Mouse (Mus musculus) heart, embryonic 12.5 days (tissue): ENCODE measurements around the gene Ptgds. TPM values are rescaled to one million over a fixed set of nuclear protein-coding genes. Genes with fewer than 3 reads are reported as not detected.

Experiments used
- ATAC-seq: fragments of 200-750 bp; cut with Nextera tagmentation; 2 replicates; pipeline ENCODE4 v1.8.0; 2017; ENCODE audit warnings: moderate TSS enrichment, moderate library complexity; ENCODE audit not compliant: insufficient number of reproducible peaks, low FRiP score
- H3K27ac ChIP-seq: fragments of 300-500 bp; sonication (generic); 2 replicates; pipeline ENCODE4 v1.5.1; 2016; ENCODE audit warnings: mild to moderate bottlenecking, moderate library complexity; ENCODE audit not compliant: poor library complexity, severe bottlenecking
- H3K27me3 ChIP-seq: fragments of 300-500 bp; sonication (generic); replicated peaks from 2 replicates; pipeline ENCODE4 v1.6.1; 2016; ENCODE audit warnings: mild to moderate bottlenecking, moderate library complexity
- H3K36me3 ChIP-seq: fragments of 300-500 bp; sonication (generic); 2 replicates; pipeline ENCODE4 v1.6.1; 2016; ENCODE audit warnings: mild to moderate bottlenecking, moderate library complexity
- H3K4me1 ChIP-seq: fragments of 300-500 bp; sonication (generic); replicated peaks from 2 replicates; pipeline ENCODE4 v1.6.1; 2016; ENCODE audit warnings: mild to moderate bottlenecking
- H3K4me2 ChIP-seq: fragments of 300-500 bp; sonication (generic); 2 replicates; pipeline ENCODE4 v1.6.1; 2016; ENCODE audit warnings: mild to moderate bottlenecking, moderate library complexity
- H3K4me3 ChIP-seq: fragments of 300-500 bp; sonication (generic); 2 replicates; pipeline ENCODE4 v1.5.1; 2016; ENCODE audit warnings: mild to moderate bottlenecking
- H3K9ac ChIP-seq: fragments of 300-500 bp; sonication (generic); 2 replicates; pipeline ENCODE4 v1.6.1; 2016; ENCODE audit warnings: mild to moderate bottlenecking, moderate library complexity
- H3K9me3 ChIP-seq: fragments of 300-500 bp; sonication (generic); replicated peaks from 2 replicates; pipeline ENCODE4 v1.6.1; 2016; ENCODE audit warnings: mild to moderate bottlenecking, moderate library complexity
- WGBS: fragments of 180-500 bp; shearing (Covaris S2); methylation state at CpG from one replicate; pipeline ENCODE4 v1.1.7; 2016; 5-methylcytosine and 5-hydroxymethylcytosine counted together
- polyA plus RNA-seq: library from polyadenylated mRNA; unstranded; fragments of >200 nt; fragmentation: Nextera tagmentation; extraction: Ambion mirVana; gene quantifications from 2 replicates; pipeline ENCODE4 v1.2.1, GENCODE M21; 2016

The Ptgds gene
- polyA plus RNA-seq, 1 experiment from 2014 or later, result 2.4 TPM

DNA sequence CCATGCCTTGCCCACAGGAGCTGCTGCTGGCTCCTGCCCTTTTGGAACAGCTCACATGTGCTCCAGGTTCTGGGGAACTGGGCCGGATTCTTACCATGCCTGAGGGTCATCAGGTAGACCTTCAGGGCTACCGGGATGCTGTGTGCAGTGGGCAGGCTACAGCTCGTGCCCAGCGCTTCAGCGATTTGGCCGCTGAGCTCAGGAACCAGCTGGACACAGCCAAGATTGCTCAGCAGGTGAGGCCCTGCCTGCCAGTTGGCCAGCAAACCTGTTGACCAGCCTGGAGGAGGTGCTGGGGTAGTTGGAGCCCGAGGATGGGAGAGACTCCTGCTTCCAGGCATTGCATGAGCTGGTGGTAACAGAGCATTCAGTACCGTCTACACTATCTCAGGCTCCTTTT, 35.6 kb downstream of the Ptgds start:
- Histone ChIP-seq H3K4me3 (no peak overlapping the region), H3K9me3 (no peaks in the 10 kb centered on the region), H3K9ac (no peak overlapping the region), H3K4me2 (no peak overlapping the region), H3K27ac (no peak overlapping the region), H3K4me1 (0 out of 2 replicates have a peak, but pooled peaks cover 2% of the 10 kb centered on the region), H3K27me3 (peaks cover 48% of the 10 kb centered on the region), H3K36me3 (no peaks in the 10 kb centered on the region)
- 76% methylated on average over 8 of the region's 8 CpGs for WGBS
- ATAC-seq, result no peak

DNA sequence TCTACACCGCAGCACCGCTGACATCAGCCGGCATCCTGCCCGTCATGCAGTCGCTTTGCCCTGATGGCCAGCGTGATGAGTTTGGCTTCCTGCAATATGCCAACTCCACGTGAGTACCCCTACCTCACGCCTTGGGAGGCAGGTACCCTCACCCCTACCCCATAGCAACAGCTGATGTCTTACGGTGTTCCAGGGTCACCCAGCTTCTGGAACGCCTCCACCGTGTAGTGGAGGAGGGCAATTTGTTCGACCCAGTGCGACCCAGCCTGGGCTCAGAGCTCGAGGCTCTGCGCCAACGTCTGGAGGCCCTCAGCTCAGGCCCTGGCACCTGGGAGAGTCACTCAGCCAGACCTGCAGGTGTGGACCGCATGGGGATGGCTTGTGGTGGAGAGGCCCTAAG, 36.7 kb downstream of the Ptgds start:
- Histone ChIP-seq H3K27me3 (peaks cover 51% of the 10 kb centered on the region), H3K4me3 (no peak overlapping the region), H3K36me3 (no peaks in the 10 kb centered on the region), H3K9me3 (no peaks in the 10 kb centered on the region), H3K4me1 (0 out of 2 replicates have a peak, but pooled peaks cover 2% of the 10 kb centered on the region), H3K9ac (no peak overlapping the region), H3K27ac (no peak overlapping the region), H3K4me2 (no peak overlapping the region)
- no peak for ATAC-seq
- WGBS, result 84% methylated on average over 17 of the region's 17 CpGs

DNA sequence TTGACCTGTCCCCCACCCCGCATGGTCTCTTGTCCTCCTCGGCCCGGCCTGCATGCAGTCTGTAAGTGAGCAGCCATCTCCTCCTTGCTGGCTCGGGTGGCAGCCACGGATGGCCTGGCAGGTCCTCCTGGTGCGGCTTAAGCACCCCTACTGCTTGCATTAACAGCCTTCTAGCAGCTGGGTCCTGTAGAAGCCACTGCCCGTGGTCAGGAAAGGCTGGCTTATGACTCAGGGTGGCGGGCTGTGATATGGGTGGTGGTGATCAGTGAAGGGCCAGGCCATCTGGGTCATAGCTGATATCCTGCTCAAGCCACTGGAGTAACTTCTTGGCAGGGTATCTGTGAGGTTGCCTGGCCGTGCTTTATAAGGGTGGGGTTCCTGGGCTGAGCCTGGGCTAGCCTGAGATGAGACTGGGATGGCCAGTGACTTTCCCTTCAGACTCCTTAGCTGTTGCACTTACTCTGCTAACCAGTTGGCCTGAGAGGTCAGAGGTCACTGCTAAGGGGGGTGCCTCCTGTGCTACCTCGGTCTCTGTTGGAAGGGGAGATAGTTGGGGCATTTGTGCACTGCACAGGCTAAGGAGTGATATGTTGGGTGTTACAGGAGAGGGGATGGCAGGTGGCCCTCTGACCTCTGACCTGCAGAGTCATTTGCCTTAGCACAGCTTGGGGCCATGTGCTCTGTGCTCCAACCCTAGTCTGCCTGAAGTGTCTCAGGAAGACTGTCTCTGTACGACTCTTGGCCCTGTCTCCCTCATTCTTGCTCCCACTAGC, 37.3 kb downstream of the Ptgds start:
- Histone ChIP-seq H3K27me3 (peaks cover 51% of the 10 kb centered on the region), H3K4me2 (no peak overlapping the region), H3K9me3 (no peaks in the 10 kb centered on the region), H3K36me3 (no peaks in the 10 kb centered on the region), H3K4me1 (0 out of 2 replicates have a peak, but pooled peaks cover 2% of the 10 kb centered on the region), H3K9ac (no peak overlapping the region), H3K4me3 (no peak overlapping the region), H3K27ac (no peak overlapping the region)
- 63% methylated on average over 11 of the region's 11 CpGs for WGBS
- ATAC-seq, result no peak

DNA sequence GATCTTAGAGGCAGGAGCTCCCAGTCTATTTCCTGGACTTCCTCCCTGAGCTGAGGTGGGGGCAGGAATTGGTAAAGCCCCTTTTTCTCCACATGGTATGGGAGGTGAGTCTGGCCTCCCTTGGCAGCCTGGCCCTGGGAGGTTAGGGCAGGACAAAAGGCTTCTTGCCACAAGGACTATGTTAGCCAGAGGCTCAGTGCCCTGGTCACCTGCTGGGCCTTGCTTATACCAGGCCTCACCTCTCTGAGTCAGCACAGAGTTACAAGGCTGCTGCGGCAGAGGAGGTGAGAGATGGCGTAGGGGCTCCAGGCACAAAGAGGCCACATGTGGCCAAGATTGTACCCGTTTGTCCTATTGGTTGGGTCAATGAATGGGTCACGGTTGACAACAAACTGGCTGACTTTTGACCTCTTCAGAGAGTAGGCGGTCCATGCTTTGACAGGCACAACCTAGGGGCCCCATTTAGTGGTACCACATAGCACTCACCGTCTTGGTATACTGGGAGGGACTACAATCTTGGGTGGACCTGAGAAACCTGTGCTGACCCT, 38.5 kb downstream of the Ptgds start:
- H3K9ac ChIP-seq, result no peak overlapping the region
- 70% methylated on average over 6 of the region's 6 CpGs for WGBS
- ATAC-seq, result no peak
- H3K4me1 ChIP-seq, result 0 out of 2 replicates have a peak, but pooled peaks cover 2% of the 10 kb centered on the region
- peaks cover 58% of the 10 kb centered on the region for H3K27me3 ChIP-seq
- H3K9me3 ChIP-seq, result no peaks in the 10 kb centered on the region
- H3K27ac ChIP-seq, result no peak overlapping the region
- no peak overlapping the region for H3K4me3 ChIP-seq
- no peak overlapping the region for H3K4me2 ChIP-seq
- H3K36me3 ChIP-seq, result no peaks in the 10 kb centered on the region

DNA sequence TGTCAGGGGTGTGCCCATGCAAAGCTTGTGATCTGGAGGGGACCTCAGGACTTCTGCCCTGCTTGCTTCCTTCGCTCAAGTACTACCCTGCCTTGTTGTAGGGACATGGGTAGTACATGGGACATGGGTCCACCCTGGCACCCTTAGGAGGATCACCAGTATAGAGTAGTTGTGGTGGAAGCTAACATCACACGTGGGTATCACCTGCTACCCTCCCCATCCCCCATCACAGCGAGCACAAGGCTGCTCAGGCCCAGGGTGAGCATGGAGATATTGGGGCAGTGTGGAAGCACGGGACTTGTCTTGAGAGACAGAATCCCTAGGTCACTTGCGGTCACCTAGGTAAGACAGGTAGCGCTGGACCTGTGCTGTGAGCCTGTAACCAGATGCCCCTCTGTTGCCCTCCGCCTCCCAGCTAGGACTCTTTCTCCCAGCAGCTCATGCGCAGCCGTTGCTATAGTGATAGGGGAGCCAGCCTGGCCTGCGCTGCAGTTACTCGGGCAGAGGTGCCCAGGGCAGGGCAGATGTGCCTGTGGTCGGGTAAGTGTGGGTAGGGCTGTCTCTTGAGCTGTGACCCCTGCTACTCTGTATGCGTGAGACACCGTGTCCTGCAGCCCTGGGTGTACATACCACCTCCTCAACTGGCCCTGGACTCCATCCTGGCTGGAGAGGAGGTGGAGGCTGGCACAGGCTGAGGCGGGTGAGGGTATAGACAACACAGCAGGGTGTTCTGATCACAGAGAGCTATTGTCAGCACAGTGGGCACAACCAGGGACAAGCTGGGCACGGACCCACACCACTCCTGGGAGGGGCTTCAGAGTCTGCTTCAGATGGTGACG, 39.2 kb downstream of the Ptgds start:
- Histone ChIP-seq H3K36me3 (no peaks in the 10 kb centered on the region), H3K4me1 (0 out of 2 replicates have a peak, but pooled peaks cover 2% of the 10 kb centered on the region), H3K9me3 (no peaks in the 10 kb centered on the region), H3K27me3 (peaks cover 66% of the 10 kb centered on the region), H3K4me2 (no peak overlapping the region), H3K4me3 (no peak overlapping the region), H3K27ac (no peak overlapping the region), H3K9ac (no peak overlapping the region)
- 72% methylated on average over 17 of the region's 17 CpGs for WGBS
- ATAC-seq, result no peak

DNA sequence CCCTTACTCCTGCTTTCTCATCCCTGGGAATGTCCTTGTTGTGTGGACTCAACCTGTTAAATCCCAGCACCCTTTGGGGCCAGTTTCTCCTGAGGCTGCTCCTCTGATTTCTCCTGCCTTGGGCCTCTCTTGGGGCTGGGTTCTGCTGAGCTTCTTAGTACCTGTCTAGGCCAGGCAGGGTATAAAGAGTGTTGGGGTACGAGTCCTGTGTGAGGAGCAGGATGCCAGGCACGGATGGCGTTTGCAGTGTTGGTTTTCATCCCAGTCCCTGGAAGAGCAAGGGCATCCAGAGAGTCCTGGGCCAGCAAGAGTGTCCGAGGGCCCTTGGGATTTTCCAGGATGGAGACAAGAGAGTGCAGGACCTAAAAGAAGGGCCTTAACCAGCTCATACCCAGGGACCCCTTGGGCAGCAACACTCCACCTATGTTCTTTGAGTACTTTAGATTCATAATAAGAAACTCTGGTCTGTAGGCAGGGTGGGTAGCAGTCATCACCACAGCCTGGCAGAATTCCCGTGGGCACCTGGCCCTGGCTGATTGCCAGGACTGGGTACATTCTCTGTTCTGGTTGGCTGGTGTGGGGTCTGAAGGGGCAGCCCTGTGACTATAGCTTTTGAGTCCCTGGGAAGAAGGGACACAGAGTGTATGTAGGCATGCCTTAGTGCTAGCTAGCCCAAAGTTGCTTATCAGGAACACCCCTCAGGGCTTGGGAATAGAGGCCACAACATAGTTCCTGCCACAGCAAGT, 40.2 kb downstream of the Ptgds start:
- Histone ChIP-seq H3K4me3 (peak overlapping the region; percentile 67), H3K36me3 (no peaks in the 10 kb centered on the region), H3K27ac (no peak overlapping the region), H3K9me3 (no peaks in the 10 kb centered on the region), H3K9ac (peak overlapping the region; percentile 80; the same call in 1 of the 2 replicates), H3K27me3 (peaks cover 76% of the 10 kb centered on the region), H3K4me2 (peak overlapping the region; percentile 91), H3K4me1 (0 out of 2 replicates have a peak, but pooled peaks cover 2% of the 10 kb centered on the region)
- ATAC-seq, result no peak
- WGBS, result 73% methylated on average over 5 of the region's 5 CpGs

DNA sequence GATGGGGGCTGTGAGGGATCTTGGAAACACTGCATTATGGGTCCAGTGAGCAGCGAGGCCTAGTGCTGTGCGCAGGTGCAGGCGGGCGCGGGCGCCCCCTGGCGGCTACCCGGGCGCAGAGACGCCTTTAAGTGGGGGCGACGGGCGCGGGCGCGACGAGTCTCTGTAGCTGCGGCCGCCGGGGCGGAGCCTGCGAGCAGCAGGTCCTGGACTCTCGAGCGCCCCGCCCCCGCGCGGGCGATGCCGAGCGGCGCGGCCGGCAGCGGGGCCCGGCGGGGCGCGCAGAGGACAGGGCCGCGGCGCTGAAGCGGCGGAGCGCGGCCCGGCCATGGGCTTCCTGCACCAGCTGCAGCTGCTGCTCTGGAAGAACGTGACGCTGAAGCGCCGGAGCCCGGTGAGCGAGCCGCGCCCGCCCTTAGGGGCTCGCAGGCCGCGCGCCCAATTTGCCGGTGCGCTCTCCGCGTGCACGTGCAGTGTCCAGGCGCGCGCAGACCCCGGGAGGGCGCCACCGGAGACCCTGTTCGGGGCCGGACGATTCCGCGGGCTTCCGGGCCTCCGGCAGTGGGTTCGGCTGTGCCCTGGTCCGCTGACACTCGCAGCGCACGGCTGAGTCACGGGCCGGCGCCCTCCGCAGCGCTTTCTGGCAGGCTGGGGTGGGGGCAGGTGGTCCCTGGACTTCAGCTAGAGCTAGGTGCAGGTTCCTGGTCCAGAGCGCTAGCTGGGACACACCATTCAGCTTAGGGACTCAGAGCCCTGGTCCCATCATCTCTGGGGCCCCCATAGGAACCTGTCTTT, 41.2 kb downstream of the Ptgds start, which contains the start of gene Abca2:
Gene Abca2 (plus strand): TSS at position 262 of the 795 bp plus-strand sequence.
- Histone ChIP-seq H3K27me3 (peaks cover 76% of the 10 kb centered on the region), H3K4me1 (0 out of 2 replicates have a peak, but pooled peaks cover 2% of the 10 kb centered on the region), H3K36me3 (no peaks in the 10 kb centered on the region), H3K27ac (no peak within 1 kb of the TSS), H3K4me2 (peak within 1 kb of the TSS; percentile 91), H3K9ac (peak within 1 kb of the TSS; percentile 80), H3K9me3 (no peaks in the 10 kb centered on the region), H3K4me3 (peak within 1 kb of the TSS; percentile 67)
- peak; percentile 86 for ATAC-seq
- WGBS, result under 1% methylated on average over 89 of the region's 89 CpGs

DNA sequence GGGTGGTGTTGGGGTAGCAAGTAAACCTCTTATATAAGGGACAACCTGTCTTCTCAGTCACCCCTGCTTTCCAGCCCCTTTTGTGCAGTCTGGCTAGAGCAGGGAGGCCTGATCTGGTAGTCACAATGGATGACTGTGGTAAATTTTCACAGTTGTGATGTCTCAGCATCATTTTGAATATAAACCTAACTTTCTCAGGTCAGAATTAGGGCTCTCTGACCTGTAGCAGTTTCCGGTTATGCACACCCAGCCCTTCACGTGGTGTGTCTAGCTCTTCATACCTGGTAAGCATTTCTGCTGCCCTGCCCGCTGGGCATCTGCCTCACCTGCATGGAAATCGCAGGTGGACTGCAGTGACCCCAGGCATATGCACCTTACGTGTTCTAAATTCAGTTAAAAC, 42.6 kb downstream of the Ptgds start:
- Histone ChIP-seq H3K9me3 (no peaks in the 10 kb centered on the region), H3K4me1 (peaks cover 6% of the 10 kb centered on the region; the same call in 1 of the 2 replicates), H3K27me3 (peaks cover 80% of the 10 kb centered on the region), H3K36me3 (no peaks in the 10 kb centered on the region), H3K4me3 (no peak overlapping the region), H3K9ac (no peak overlapping the region), H3K27ac (no peak overlapping the region), H3K4me2 (no peak overlapping the region)
- no peak for ATAC-seq
- WGBS, result 81% methylated on average over 5 of the region's 5 CpGs

DNA sequence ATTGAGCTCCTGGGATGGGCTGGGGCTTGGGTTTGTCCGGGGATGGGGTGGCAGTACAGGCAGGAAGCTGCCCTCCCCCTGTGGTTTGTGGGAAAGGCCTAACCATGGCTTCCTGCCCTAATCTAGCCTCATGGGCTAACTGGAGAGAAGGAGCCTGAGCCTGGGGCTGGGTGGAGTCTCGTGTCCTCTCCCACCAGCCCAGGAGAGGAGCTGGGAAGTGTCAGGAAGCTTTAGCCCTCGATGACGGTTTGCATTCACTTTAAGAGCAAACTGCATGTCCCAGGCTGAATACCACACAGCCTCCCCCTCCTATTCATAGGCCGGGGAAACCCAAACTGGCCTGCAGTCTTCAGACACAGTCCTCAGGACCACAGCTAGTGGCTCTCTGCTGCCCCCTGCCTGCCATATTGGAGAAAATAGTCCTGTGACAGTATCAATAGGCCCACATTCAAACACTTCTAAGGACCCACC, 43.1 kb downstream of the Ptgds start:
- Histone ChIP-seq H3K4me1 (peaks cover 6% of the 10 kb centered on the region; the same call in 1 of the 2 replicates), H3K27me3 (peaks cover 75% of the 10 kb centered on the region), H3K4me2 (no peak overlapping the region), H3K9ac (no peak overlapping the region), H3K4me3 (no peak overlapping the region), H3K27ac (no peak overlapping the region), H3K36me3 (no peaks in the 10 kb centered on the region), H3K9me3 (no peaks in the 10 kb centered on the region)
- 23% methylated on average over 5 of the region's 5 CpGs for WGBS
- no peak for ATAC-seq

DNA sequence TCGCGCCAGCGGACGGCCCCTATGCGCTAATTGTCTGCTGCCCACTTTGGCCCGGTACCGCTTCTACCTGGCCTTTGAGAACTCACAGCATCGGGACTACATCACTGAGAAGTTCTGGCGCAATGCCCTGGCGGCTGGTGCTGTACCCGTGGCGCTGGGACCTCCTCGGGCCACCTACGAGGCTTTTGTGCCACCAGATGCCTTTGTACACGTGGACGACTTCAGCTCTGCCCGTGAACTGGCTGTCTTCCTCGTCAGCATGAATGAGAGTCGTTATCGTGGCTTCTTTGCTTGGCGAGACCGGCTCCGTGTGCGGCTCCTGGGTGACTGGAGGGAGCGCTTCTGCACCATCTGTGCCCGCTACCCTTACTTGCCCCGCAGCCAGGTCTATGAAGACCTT, 44.4 kb downstream of the Ptgds start:
- H3K9ac ChIP-seq, result no peak overlapping the region
- no peak for ATAC-seq
- no peak overlapping the region for H3K27ac ChIP-seq
- H3K4me2 ChIP-seq, result no peak overlapping the region
- H3K4me1 ChIP-seq, result peaks cover 6% of the 10 kb centered on the region; the same call in 1 of the 2 replicates
- peaks cover 63% of the 10 kb centered on the region for H3K27me3 ChIP-seq
- no peak overlapping the region for H3K4me3 ChIP-seq
- 45% methylated on average over 27 of the region's 27 CpGs for WGBS
- H3K36me3 ChIP-seq, result no peaks in the 10 kb centered on the region
- H3K9me3 ChIP-seq, result no peaks in the 10 kb centered on the region
